Mouse (Mus musculus): Measurements from ENCODE around the gene Fam53b. TPM values are rescaled to one million over a fixed set of nuclear protein-coding genes. Genes with fewer than 3 reads are reported as not detected.

Gene Fam53b
- polyA plus RNA-seq, 1 experiment from 2014 or later: 17.2 TPM

DNA sequence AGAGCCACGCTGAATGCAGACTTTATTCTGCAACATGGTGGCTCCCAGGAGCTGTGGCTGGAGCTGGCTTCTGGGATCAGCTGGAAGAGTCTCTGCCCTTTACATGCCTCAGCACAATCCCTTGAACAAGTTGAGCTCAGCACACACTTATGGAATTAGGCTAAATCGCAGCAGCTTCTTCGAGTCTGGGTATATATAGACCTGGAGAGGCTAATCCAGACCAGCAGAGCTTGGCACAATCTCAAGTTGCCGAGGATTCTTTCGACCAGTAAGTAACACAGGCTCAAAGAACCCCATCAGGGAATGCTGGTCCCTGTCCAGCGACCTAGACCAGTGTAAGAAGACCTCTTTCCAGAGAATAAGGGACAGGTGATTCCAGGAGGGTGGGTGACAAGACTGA lies 31.8 kb downstream of the Fam53b start:
- TF ChIP-seq CTCF (IDR thresholded peaks at IDR 0.05; ENCODE audit: low read depth): no peak
- TF ChIP-seq EP300 (IDR thresholded peaks at IDR 0.05; ENCODE audit: low read depth): no peak
- no peaks in the 10 kb centered on the region for H3K27me3 ChIP-seq (ENCODE audit: insufficient read depth, low read length)
- peaks cover 37% of the 10 kb centered on the region for H3K4me1 ChIP-seq (ENCODE audit: insufficient read depth)
- 77% methylated on average over 6 of the region's 6 CpGs for WGBS (ENCODE audit: insufficient replicate concordance)
- H3K36me3 ChIP-seq (replicated peaks; ENCODE audit: insufficient read depth, low read length): peaks cover 17% of the 10 kb centered on the region
- H3K4me2 ChIP-seq (ENCODE audit: low read depth, low read length): no peak overlapping the region
- H3K9me3 ChIP-seq (ENCODE audit: low read length): no peaks in the 10 kb centered on the region
- ATAC-seq (no peak), DNase-seq (no peak)
- H3K9ac ChIP-seq (replicated peaks): no peak overlapping the region
- no peak overlapping the region for H3K4me3 ChIP-seq (ENCODE audit: low read depth, low read length)
- H3K27ac ChIP-seq (ENCODE audit: low read depth): no peak overlapping the region

GRCm38 (mm10) chr7:132781130-132781814 lies 32.4 kb downstream of the Fam53b start:
- Histone ChIP-seq H3K9me3 (ENCODE audit: low read length) (no peaks in the 10 kb centered on the region), H3K4me3 (ENCODE audit: low read depth, low read length) (no peak overlapping the region), H3K27me3 (ENCODE audit: insufficient read depth, low read length) (no peaks in the 10 kb centered on the region), H3K9ac (replicated peaks) (no peak overlapping the region), H3K27ac (ENCODE audit: low read depth) (no peak overlapping the region), H3K36me3 (replicated peaks; ENCODE audit: insufficient read depth, low read length) (peaks cover 22% of the 10 kb centered on the region), H3K4me1 (ENCODE audit: insufficient read depth) (peaks cover 37% of the 10 kb centered on the region), H3K4me2 (ENCODE audit: low read depth, low read length) (no peak overlapping the region)
- no peak for DNase-seq
- TF ChIP-seq EP300 (IDR thresholded peaks at IDR 0.05; ENCODE audit: low read depth) (no peak), CTCF (IDR thresholded peaks at IDR 0.05; ENCODE audit: low read depth) (peak; percentile 30; the same call in 1 of the 2 replicates)
- WGBS (ENCODE audit: insufficient replicate concordance): 65% methylated on average over 7 of the region's 7 CpGs
- no peak for ATAC-seq

GRCm38 (mm10) chr7:132780611-132781010 lies 33.1 kb downstream of the Fam53b start:
- Histone ChIP-seq H3K27me3 (ENCODE audit: insufficient read depth, low read length) (no peaks in the 10 kb centered on the region), H3K4me3 (ENCODE audit: low read depth, low read length) (no peak overlapping the region), H3K9me3 (ENCODE audit: low read length) (no peaks in the 10 kb centered on the region), H3K36me3 (replicated peaks; ENCODE audit: insufficient read depth, low read length) (peaks cover 26% of the 10 kb centered on the region), H3K4me1 (ENCODE audit: insufficient read depth) (peaks cover 34% of the 10 kb centered on the region), H3K9ac (replicated peaks) (no peak overlapping the region), H3K27ac (ENCODE audit: low read depth) (peak overlapping the region; percentile 73), H3K4me2 (ENCODE audit: low read depth, low read length) (no peak overlapping the region)
- TF ChIP-seq EP300 (IDR thresholded peaks at IDR 0.05; ENCODE audit: low read depth) (no peak), CTCF (IDR thresholded peaks at IDR 0.05; ENCODE audit: low read depth) (peak; percentile 28)
- ATAC-seq: no peak
- DNase-seq: no peak
- WGBS (ENCODE audit: insufficient replicate concordance): 78% methylated on average over 4 of the region's 4 CpGs

- peak; percentile 62 for ATAC-seq
- Histone ChIP-seq H3K27me3 (ENCODE audit: insufficient read depth, low read length) (no peaks in the 10 kb centered on the region), H3K4me1 (ENCODE audit: insufficient read depth) (peaks cover 38% of the 10 kb centered on the region), H3K4me3 (ENCODE audit: low read depth, low read length) (0 out of 2 replicates have a peak overlapping the region, but pooled peaks have one; percentile 11), H3K27ac (ENCODE audit: low read depth) (peak overlapping the region; percentile 95), H3K9ac (replicated peaks) (peak overlapping the region; percentile 57), H3K36me3 (replicated peaks; ENCODE audit: insufficient read depth, low read length) (peaks cover 30% of the 10 kb centered on the region), H3K4me2 (ENCODE audit: low read depth, low read length) (peak overlapping the region; percentile 71), H3K9me3 (ENCODE audit: low read length) (no peaks in the 10 kb centered on the region)
- DNase-seq: peak; percentile 60
- TF ChIP-seq EP300 (IDR thresholded peaks at IDR 0.05; ENCODE audit: low read depth): 0 out of 2 replicates have a peak, but pooled peaks have one; percentile 32
- TF ChIP-seq CTCF (IDR thresholded peaks at IDR 0.05; ENCODE audit: low read depth): 0 out of 2 replicates have a peak, but pooled peaks have one; percentile 5
- WGBS (ENCODE audit: insufficient replicate concordance): 65% methylated on average over 13 of the region's 13 CpGs
These were observed 35.1 kb downstream of the Fam53b start for GRCm38 (mm10) chr7:132778630-132779029.

GRCm38 (mm10) chr7:132777728-132778453 lies 35.8 kb downstream of the Fam53b start:
- DNase-seq (peak; percentile 75), ATAC-seq (peak; percentile 87)
- Histone ChIP-seq H3K9me3 (ENCODE audit: low read length) (no peaks in the 10 kb centered on the region), H3K27me3 (ENCODE audit: insufficient read depth, low read length) (no peaks in the 10 kb centered on the region), H3K9ac (replicated peaks) (peak overlapping the region; percentile 77), H3K27ac (ENCODE audit: low read depth) (peak overlapping the region; percentile 95), H3K4me2 (ENCODE audit: low read depth, low read length) (peak overlapping the region; percentile 71), H3K4me1 (ENCODE audit: insufficient read depth) (peaks cover 44% of the 10 kb centered on the region), H3K4me3 (ENCODE audit: low read depth, low read length) (0 out of 2 replicates have a peak overlapping the region, but pooled peaks have one; percentile 11), H3K36me3 (replicated peaks; ENCODE audit: insufficient read depth, low read length) (peaks cover 37% of the 10 kb centered on the region)
- WGBS (ENCODE audit: insufficient replicate concordance): 75% methylated on average over 1 of the region's 1 CpGs
- TF ChIP-seq EP300 (IDR thresholded peaks at IDR 0.05; ENCODE audit: low read depth): peak; percentile 97
- TF ChIP-seq CTCF (IDR thresholded peaks at IDR 0.05; ENCODE audit: low read depth): no peak

GRCm38 (mm10) chr7:132777117-132777516 lies 36.6 kb downstream of the Fam53b start:
- Histone ChIP-seq H3K4me1 (ENCODE audit: insufficient read depth) (peaks cover 44% of the 10 kb centered on the region), H3K9me3 (ENCODE audit: low read length) (no peaks in the 10 kb centered on the region), H3K36me3 (replicated peaks; ENCODE audit: insufficient read depth, low read length) (peaks cover 40% of the 10 kb centered on the region), H3K4me3 (ENCODE audit: low read depth, low read length) (peak overlapping the region; percentile 62), H3K27me3 (ENCODE audit: insufficient read depth, low read length) (no peaks in the 10 kb centered on the region), H3K27ac (ENCODE audit: low read depth) (peak overlapping the region; percentile 95), H3K9ac (replicated peaks) (peak overlapping the region; percentile 77), H3K4me2 (ENCODE audit: low read depth, low read length) (peak overlapping the region; percentile 71)
- peak; percentile 12; the same call in 1 of the 2 replicates for ATAC-seq
- TF ChIP-seq EP300 (IDR thresholded peaks at IDR 0.05; ENCODE audit: low read depth) (no peak), CTCF (IDR thresholded peaks at IDR 0.05; ENCODE audit: low read depth) (no peak)
- no peak for DNase-seq
- WGBS (ENCODE audit: insufficient replicate concordance): 64% methylated on average over 7 of the region's 7 CpGs
